Comparison of ENCODE assay signal across 30 mouse cellular contexts in the genomic region with DNA sequence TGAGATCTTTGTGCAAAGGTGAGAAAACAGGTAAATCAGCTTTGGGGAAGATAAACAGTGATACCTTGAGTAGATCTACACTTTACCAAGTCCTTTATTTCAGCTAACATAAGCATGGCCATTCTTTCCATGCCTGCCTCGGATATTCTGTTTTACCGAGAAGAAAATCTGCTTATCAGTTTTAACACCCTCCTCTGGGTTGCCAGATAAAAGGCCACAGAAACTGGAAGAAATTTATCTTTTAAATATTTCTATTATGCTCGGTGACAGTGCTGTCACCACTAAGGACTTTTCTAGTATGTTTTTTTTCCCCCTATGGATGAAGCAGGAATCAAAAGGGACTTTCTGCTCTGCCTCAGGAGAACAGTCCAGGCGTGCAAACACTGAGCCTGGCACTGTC.
DNase-seq lines count a peak whose midpoint lies in the region; ATAC-seq and TF ChIP-seq lines count a peak whose summit lies in the region.
"Had no signal": no experiment of that assay in that cellular context is flagged by ENCODE, and none has a peak within 500 bp of the region (broad histone marks: within the 10 kb centered on the region; RNA-seq: fewer than 3 reads in every experiment).

No protein-coding gene starts in this region.

- TF ChIP-seq POLR2A in MEL (IDR thresholded peaks at IDR 0.05; ENCODE audit: control insufficient read depth in 1 of 2, insufficient read depth in 1 of 2, low read depth in 1 of 2, low read length in 2 of 2, poor library complexity in 1 of 2), result no peak

- no peaks in the 10 kb centered on the region for H3K9me3 ChIP-seq in lung, embryonic 15.5 days
- no peaks in the 10 kb centered on the region for H3K9me3 ChIP-seq in MEL (replicated peaks; ENCODE audit: insufficient read depth, low read length)
- no peaks in the 10 kb centered on the region for H3K9me3 ChIP-seq in liver, embryonic 11.5 days (ENCODE audit: control insufficient read depth, low read length)
- H3K9me3 ChIP-seq: embryonic facial prominence, embryonic 13.5 days; embryonic facial prominence, embryonic 15.5 days; forebrain, embryonic 10.5 days; forebrain, embryonic 12.5 days; G1E had no signal

- peak overlapping the region; percentile 47 for H3K27ac ChIP-seq in lung, embryonic 15.5 days
- no peak overlapping the region for H3K27ac ChIP-seq in MEL (ENCODE audit: control insufficient read depth, low read depth, low read length)
- H3K27ac ChIP-seq in liver, embryonic 11.5 days (ENCODE audit: low read depth, low read length), result no peak overlapping the region
- H3K27ac ChIP-seq: embryonic facial prominence, embryonic 13.5 days; embryonic facial prominence, embryonic 15.5 days; forebrain, embryonic 10.5 days; forebrain, embryonic 12.5 days had no signal

- H3K36me3 ChIP-seq in lung, embryonic 15.5 days, result no peaks in the 10 kb centered on the region
- H3K36me3 ChIP-seq in MEL (ENCODE audit: control insufficient read depth in 1 of 2, insufficient read depth in 2 of 2, low read length in 2 of 2), result peaks cover 0 to 2% of the 10 kb centered on the region in 2 experiments; a peak in 1 of 4 replicates
- H3K36me3 ChIP-seq in liver, embryonic 11.5 days (ENCODE audit: control insufficient read depth, insufficient read depth, low read length), result no peaks in the 10 kb centered on the region
- H3K36me3 ChIP-seq: embryonic facial prominence, embryonic 13.5 days; embryonic facial prominence, embryonic 15.5 days; forebrain, embryonic 10.5 days; forebrain, embryonic 12.5 days; G1E had no signal

- no peaks in the 10 kb centered on the region for H3K79me2 ChIP-seq in MEL (ENCODE audit: control insufficient read depth, insufficient read depth, low read length, poor library complexity)

- H3K27me3 ChIP-seq in lung, embryonic 15.5 days, result no peaks in the 10 kb centered on the region
- no peaks in the 10 kb centered on the region for H3K27me3 ChIP-seq in MEL (ENCODE audit: control insufficient read depth in 1 of 2, insufficient read depth in 2 of 2, low read length in 2 of 2)
- no peaks in the 10 kb centered on the region for H3K27me3 ChIP-seq in liver, embryonic 11.5 days (replicated peaks; ENCODE audit: control insufficient read depth, insufficient read depth, low read length)
- H3K27me3 ChIP-seq: CH12.LX; embryonic facial prominence, embryonic 13.5 days; embryonic facial prominence, embryonic 15.5 days; forebrain, embryonic 12.5 days had no signal

- no peak for TF ChIP-seq CTCF in MEL (IDR thresholded peaks at IDR 0.05 in 2 of 3, conservative IDR thresholded peaks at IDR 0.05 in 1 of 3; ENCODE audit: control insufficient read depth in 1 of 3, insufficient read depth in 1 of 3, low read depth in 2 of 3, low read length in 3 of 3, poor library complexity in 1 of 3, severe bottlenecking in 1 of 3)

- no peak overlapping the region for H3K4me3 ChIP-seq in lung, embryonic 15.5 days
- H3K4me3 ChIP-seq in MEL (ENCODE audit: control insufficient read depth in 1 of 2, insufficient read depth in 1 of 2, low read depth in 2 of 2, low read length in 2 of 2), result no peak overlapping the region
- H3K4me3 ChIP-seq in liver, embryonic 11.5 days (ENCODE audit: low read depth, low read length), result no peak overlapping the region
- H3K4me3 ChIP-seq: embryonic facial prominence, embryonic 13.5 days; embryonic facial prominence, embryonic 15.5 days; erythroblast, embryonic 14.5 days; forebrain, embryonic 10.5 days; forebrain, embryonic 12.5 days had no signal

- H3K9ac ChIP-seq in lung, embryonic 15.5 days, result no peak overlapping the region
- no peak overlapping the region for H3K9ac ChIP-seq in MEL (ENCODE audit: control insufficient read depth, low read depth, low read length, poor library complexity, severe bottlenecking)
- H3K9ac ChIP-seq in liver, embryonic 11.5 days (ENCODE audit: low read depth, low read length), result no peak overlapping the region
- H3K9ac ChIP-seq: embryonic facial prominence, embryonic 13.5 days; embryonic facial prominence, embryonic 15.5 days; forebrain, embryonic 12.5 days had no signal

- 33% methylated on average over 4 of the region's 4 CpGs for WGBS in lung, embryonic 15.5 days
- 35% methylated on average over 4 of the region's 4 CpGs for whole genome bisulfite sequencing in liver, embryonic 11.5 days

- H3K4me1 ChIP-seq in lung, embryonic 15.5 days, result peaks cover 5% of the 10 kb centered on the region; the same call in 1 of the 2 replicates
- peaks cover 0 to 6% of the 10 kb centered on the region in 2 experiments; a peak in 1 of 4 replicates for H3K4me1 ChIP-seq in MEL (ENCODE audit: control insufficient read depth in 1 of 2, insufficient read depth in 2 of 2, low read length in 2 of 2)
- H3K4me1 ChIP-seq in liver, embryonic 11.5 days (replicated peaks; ENCODE audit: control insufficient read depth, insufficient read depth, low read length), result no peaks in the 10 kb centered on the region
- H3K4me1 ChIP-seq: embryonic facial prominence, embryonic 13.5 days; embryonic facial prominence, embryonic 15.5 days had no signal

- no peak for DNase-seq in lung, postnatal 14 days
- peak; percentile 39 for DNase-seq in MEL (ENCODE audit: low read depth, low spot score)
- peak; percentile 2 for DNase-seq in c-Kit-positive CD71-negative TER-119-negative erythroid progenitor cells, embryonic 14.5 days (ENCODE audit: low read depth)
- DNase-seq in c-Kit-positive CD71-positive TER-119-positive erythroid progenitor cells, embryonic 14.5 days (ENCODE audit: low spot score), result peak; percentile 1
- DNase-seq in layer of hippocampus, postnatal 10 days (ENCODE audit: low spot score in 2 of 2), result no peak
- DNase-seq in liver, embryonic 11.5 days (ENCODE audit: low spot score), result no peak
- DNase-seq: adrenal gland, adult 2 months; adrenal gland, postnatal 14 days; adrenal gland, postnatal 36 days; B cell, adult 2 months; cerebellum, adult 11 months; cerebellum, adult 18-20 months; cerebellum, adult 8-10 months; cerebellum, adult 9-11 months; cerebellum, postnatal 14 days; cerebellum, postnatal 36 days; embryo, embryonic 11 days had no signal

- ATAC-seq in lung, embryonic 15.5 days (ENCODE audit: borderline replicate concordance, extremely low read depth, low FRiP score, low TSS enrichment), result no peak
- ATAC-seq in liver, embryonic 11.5 days (replicated peaks; ENCODE audit: low FRiP score), result no peak
- ATAC-seq: activated CD4-positive, CD25-positive, alpha-beta regulatory T cell, adult 4 months; CD4-positive, CD25-positive, alpha-beta regulatory T cell, adult 4 months; forebrain, embryonic 14.5 days; forebrain, embryonic 16.5 days; Patski had no signal

- peak; percentile 70 to 80 for TF ChIP-seq EP300 in MEL (IDR thresholded peaks at IDR 0.05; ENCODE audit: low read depth in 1 of 2, low read length in 2 of 2)

- TF ChIP-seq RAD21 in MEL (IDR thresholded peaks at IDR 0.05; ENCODE audit: low read depth, low read length), result no peak

- no peak overlapping the region for H3K4me2 ChIP-seq in lung, embryonic 15.5 days
- H3K4me2 ChIP-seq in liver, embryonic 11.5 days, result no peak overlapping the region
- H3K4me2 ChIP-seq: embryonic facial prominence, embryonic 13.5 days; embryonic facial prominence, embryonic 15.5 days; forebrain, embryonic 12.5 days had no signal

TF ChIP-seq in MEL, 35 proteins besides CTCF, POLR2A, EP300 and RAD21:
- peak; percentile 91 for TF ChIP-seq TCF12 (IDR thresholded peaks at IDR 0.05; ENCODE audit: low read depth, low read length)
- peak; percentile 66 for TF ChIP-seq GATA1 (IDR thresholded peaks at IDR 0.05; ENCODE audit: low read depth, low read length)
- no peak for TF ChIP-seq TBP (IDR thresholded peaks at IDR 0.05; ENCODE audit: low read depth, low read length)
- TF ChIP-seq ETS1 (IDR thresholded peaks at IDR 0.05; ENCODE audit: low read depth, low read length), result peak; percentile 49
- peak; percentile 43; the same call in 1 of the 2 replicates for TF ChIP-seq TAL1 (IDR thresholded peaks at IDR 0.05; ENCODE audit: low read length)
- TF ChIP-seq MYB (IDR thresholded peaks at IDR 0.05; ENCODE audit: low read depth, low read length), result no peak
- TF ChIP-seq RCOR1 (IDR thresholded peaks at IDR 0.05; ENCODE audit: low read depth, low read length), result peak; percentile 84
- no peak for TF ChIP-seq MEF2A (IDR thresholded peaks at IDR 0.05; ENCODE audit: extremely low read depth, insufficient replicate concordance, low read depth, low read length, poor library complexity, severe bottlenecking)
- 0 out of 2 replicates have a peak, but pooled peaks have one; percentile 21 for TF ChIP-seq ZNF384 (IDR thresholded peaks at IDR 0.05; ENCODE audit: low read depth, low read length)
- no peak for TF ChIP-seq GABPA (IDR thresholded peaks at IDR 0.05; ENCODE audit: low read depth, low read length)
- no peak for TF ChIP-seq POLR2AphosphoS5 (IDR thresholded peaks at IDR 0.05; ENCODE audit: borderline replicate concordance, low read depth, low read length)

Comparison
In these comparisons a context has a peak if more than half of its experiments do, and no peak if none do; other contexts are left out.
1. DNase-seq: peak in MEL (single experiment), c-Kit-positive CD71-negative TER-119-negative erythroid progenitor cells, embryonic 14.5 days (single experiment) and c-Kit-positive CD71-positive TER-119-positive erythroid progenitor cells, embryonic 14.5 days (single experiment); none in lung, postnatal 14 days (single experiment), layer of hippocampus, postnatal 10 days (0 of 2) and liver, embryonic 11.5 days (single experiment).